Mouse (Mus musculus) heart, embryonic 11.5 days (tissue): Measurements from ENCODE around the gene Prpf3. TPM values are rescaled to one million over a fixed set of nuclear protein-coding genes. Genes with fewer than 3 reads are reported as not detected.

Experiments used
- ATAC-seq: fragments of 200-750 bp; cut with Nextera tagmentation; replicated peaks from 2 replicates; pipeline ENCODE4 v1.8.0; 2017; ENCODE audit warnings: moderate library complexity; ENCODE audit not compliant: insufficient number of reproducible peaks, low FRiP score, low TSS enrichment
- H3K27ac ChIP-seq: fragments of 300-500 bp; sonication (generic); 2 replicates; pipeline ENCODE4 v1.5.1; 2014; ENCODE audit warnings: mild to moderate bottlenecking, low read depth, low read length
- H3K27me3 ChIP-seq: fragments of 300-500 bp; sonication (generic); 2 replicates; pipeline ENCODE4 v1.6.1; 2014; ENCODE audit warnings: mild to moderate bottlenecking, low read length, mixed read lengths; ENCODE audit not compliant: control insufficient read depth, insufficient read depth
- H3K36me3 ChIP-seq: fragments of 300-500 bp; sonication (generic); 2 replicates; pipeline ENCODE4 v1.6.1; 2014; ENCODE audit warnings: mild to moderate bottlenecking, low read length, moderate library complexity, mixed read lengths; ENCODE audit not compliant: control insufficient read depth, insufficient read depth
- H3K4me1 ChIP-seq: fragments of 300-500 bp; sonication (generic); 2 replicates; pipeline ENCODE4 v1.6.1; 2014; ENCODE audit warnings: low read length; ENCODE audit not compliant: control insufficient read depth, insufficient read depth
- H3K4me2 ChIP-seq: fragments of 300-500 bp; sonication (generic); 2 replicates; pipeline ENCODE4 v1.6.1; 2014; ENCODE audit warnings: mild to moderate bottlenecking, moderate library complexity
- H3K4me3 ChIP-seq: fragments of 300-500 bp; sonication (generic); 2 replicates; pipeline ENCODE4 v1.5.1; 2014; ENCODE audit warnings: low read depth, low read length
- H3K9ac ChIP-seq: fragments of 300-500 bp; sonication (generic); 2 replicates; pipeline ENCODE4 v1.6.1; 2014; ENCODE audit warnings: mild to moderate bottlenecking, low read depth, low read length, moderate library complexity
- H3K9me3 ChIP-seq: fragments of 300-500 bp; sonication (generic); replicated peaks from 2 replicates; pipeline ENCODE4 v1.6.1; 2016; ENCODE audit warnings: low read length; ENCODE audit not compliant: control insufficient read depth
- WGBS: fragments of 180-500 bp; shearing (Covaris S2); extraction: QIAGEN DNeasy Blood & Tissue Kit; methylation state at CpG from one replicate; pipeline ENCODE4 v1.1.7; 2014; ENCODE audit not compliant: insufficient replicate concordance; 5-methylcytosine and 5-hydroxymethylcytosine counted together
- polyA plus RNA-seq: library from polyadenylated mRNA; unstranded; fragments of >200 nt; fragmentation: Nextera tagmentation; extraction: Ambion mirVana; gene quantifications from 2 replicates; pipeline ENCODE4 v1.2.1, GENCODE M21; 2014

The Prpf3 gene
- polyA plus RNA-seq, 1 experiment from 2014 or later, result 40.6 TPM

- H3K9me3 ChIP-seq, result no peaks in the 10 kb centered on the region
- no peak for ATAC-seq
- H3K9ac ChIP-seq, result peak overlapping the region; percentile 89
- WGBS, result 28% methylated on average over 7 of the region's 7 CpGs
- H3K4me2 ChIP-seq, result peak overlapping the region; percentile 74
- H3K4me3 ChIP-seq, result peak overlapping the region; percentile 88
- peaks cover 7% of the 10 kb centered on the region; the same call in 1 of the 2 replicates for H3K4me1 ChIP-seq
- H3K36me3 ChIP-seq, result peaks cover 14% of the 10 kb centered on the region
- no peaks in the 10 kb centered on the region for H3K27me3 ChIP-seq
- peak overlapping the region; percentile 42 for H3K27ac ChIP-seq
Measured at GRCm38 (mm10) chr3:95856115-95856514, 430 bp upstream of the Prpf3 start.

GRCm38 (mm10) chr3:95851317-95851716 is 4.4 kb downstream of the Prpf3 start:
- Histone ChIP-seq H3K4me2 (no peak overlapping the region), H3K27me3 (no peaks in the 10 kb centered on the region), H3K4me3 (no peak overlapping the region), H3K36me3 (peaks cover 42% of the 10 kb centered on the region), H3K9me3 (no peaks in the 10 kb centered on the region), H3K9ac (no peak overlapping the region), H3K27ac (no peak overlapping the region), H3K4me1 (peaks cover 11% of the 10 kb centered on the region; the same call in 1 of the 2 replicates)
- 86% methylated on average over 8 of the region's 8 CpGs for WGBS
- no peak for ATAC-seq

GRCm38 (mm10) chr3:95850611-95851010 is 5.1 kb downstream of the Prpf3 start:
- Histone ChIP-seq H3K4me2 (no peak overlapping the region), H3K9ac (no peak overlapping the region), H3K27me3 (no peaks in the 10 kb centered on the region), H3K9me3 (no peaks in the 10 kb centered on the region), H3K4me3 (no peak overlapping the region), H3K27ac (no peak overlapping the region), H3K4me1 (peaks cover 11% of the 10 kb centered on the region; the same call in 1 of the 2 replicates), H3K36me3 (peaks cover 48% of the 10 kb centered on the region)
- WGBS, result 44% methylated on average over 4 of the region's 4 CpGs
- ATAC-seq, result no peak; the same call in 1 of the 2 replicates

DNA sequence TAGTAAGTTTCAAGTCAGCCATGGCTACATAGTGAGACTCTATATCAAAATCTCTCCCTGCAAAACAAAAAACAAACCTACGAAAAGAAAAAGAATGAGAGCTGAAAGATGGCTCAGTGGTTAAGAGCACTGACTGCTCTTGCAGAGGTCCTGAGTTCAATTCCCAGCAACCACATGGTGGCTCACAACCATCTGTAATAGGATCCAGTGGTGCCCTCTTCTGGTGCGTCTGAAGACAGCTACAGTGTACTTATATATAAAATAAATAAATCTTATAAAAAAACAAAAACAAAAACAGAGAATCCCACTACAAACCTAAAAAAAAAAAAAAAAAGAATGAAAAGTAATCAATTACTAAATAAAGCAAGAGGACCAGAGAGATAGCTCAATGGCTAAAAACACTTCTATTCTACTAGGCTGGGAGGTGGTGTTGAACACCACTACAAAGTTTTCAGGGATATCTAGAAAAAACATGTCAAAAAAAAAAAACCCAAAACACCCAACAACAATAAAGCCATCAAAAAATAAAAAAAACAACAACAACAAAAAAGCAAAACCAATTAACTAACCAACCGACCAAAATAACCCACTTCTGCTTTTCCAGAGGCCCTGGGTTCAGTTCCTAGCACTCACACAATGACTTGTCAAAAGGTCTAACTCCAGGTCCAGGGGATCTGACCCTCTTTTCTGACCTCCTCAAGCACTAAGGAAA is 13.0 kb downstream of the Prpf3 start:
- WGBS, result 88% methylated on average over 3 of the region's 3 CpGs
- H3K9ac ChIP-seq, result no peak overlapping the region
- no peaks in the 10 kb centered on the region for H3K27me3 ChIP-seq
- H3K4me2 ChIP-seq, result no peak overlapping the region
- no peaks in the 10 kb centered on the region for H3K4me1 ChIP-seq
- H3K36me3 ChIP-seq, result peaks cover 49% of the 10 kb centered on the region
- no peak for ATAC-seq
- H3K9me3 ChIP-seq, result no peaks in the 10 kb centered on the region
- no peak overlapping the region for H3K27ac ChIP-seq
- H3K4me3 ChIP-seq, result no peak overlapping the region

GRCm38 (mm10) chr3:95839250-95839649 is 16.4 kb downstream of the Prpf3 start:
- no peak overlapping the region for H3K27ac ChIP-seq
- H3K9me3 ChIP-seq, result no peaks in the 10 kb centered on the region
- no peaks in the 10 kb centered on the region for H3K4me1 ChIP-seq
- 81% methylated on average over 2 of the region's 2 CpGs for WGBS
- peaks cover 40% of the 10 kb centered on the region for H3K36me3 ChIP-seq
- H3K4me3 ChIP-seq, result no peak overlapping the region
- no peak for ATAC-seq
- no peak overlapping the region for H3K9ac ChIP-seq
- no peak overlapping the region for H3K4me2 ChIP-seq
- H3K27me3 ChIP-seq, result no peaks in the 10 kb centered on the region

GRCm38 (mm10) chr3:95829053-95829452 is 26.6 kb downstream of the Prpf3 start:
- Histone ChIP-seq H3K4me1 (no peaks in the 10 kb centered on the region), H3K4me3 (no peak overlapping the region), H3K36me3 (peaks cover 40% of the 10 kb centered on the region), H3K27me3 (no peaks in the 10 kb centered on the region), H3K9ac (no peak overlapping the region), H3K4me2 (no peak overlapping the region), H3K27ac (no peak overlapping the region), H3K9me3 (no peaks in the 10 kb centered on the region)
- WGBS, result 94% methylated on average over 4 of the region's 4 CpGs
- no peak for ATAC-seq

GRCm38 (mm10) chr3:95826275-95826674 is 29.4 kb downstream of the Prpf3 start:
- H3K36me3 ChIP-seq, result peaks cover 20% of the 10 kb centered on the region; the same call in 1 of the 2 replicates
- no peak overlapping the region for H3K4me2 ChIP-seq
- no peaks in the 10 kb centered on the region for H3K27me3 ChIP-seq
- WGBS, result 76% methylated on average over 2 of the region's 2 CpGs
- H3K4me1 ChIP-seq, result no peaks in the 10 kb centered on the region
- no peak overlapping the region for H3K4me3 ChIP-seq
- no peak for ATAC-seq
- no peak overlapping the region for H3K27ac ChIP-seq
- H3K9ac ChIP-seq, result no peak overlapping the region
- H3K9me3 ChIP-seq, result no peaks in the 10 kb centered on the region

DNA sequence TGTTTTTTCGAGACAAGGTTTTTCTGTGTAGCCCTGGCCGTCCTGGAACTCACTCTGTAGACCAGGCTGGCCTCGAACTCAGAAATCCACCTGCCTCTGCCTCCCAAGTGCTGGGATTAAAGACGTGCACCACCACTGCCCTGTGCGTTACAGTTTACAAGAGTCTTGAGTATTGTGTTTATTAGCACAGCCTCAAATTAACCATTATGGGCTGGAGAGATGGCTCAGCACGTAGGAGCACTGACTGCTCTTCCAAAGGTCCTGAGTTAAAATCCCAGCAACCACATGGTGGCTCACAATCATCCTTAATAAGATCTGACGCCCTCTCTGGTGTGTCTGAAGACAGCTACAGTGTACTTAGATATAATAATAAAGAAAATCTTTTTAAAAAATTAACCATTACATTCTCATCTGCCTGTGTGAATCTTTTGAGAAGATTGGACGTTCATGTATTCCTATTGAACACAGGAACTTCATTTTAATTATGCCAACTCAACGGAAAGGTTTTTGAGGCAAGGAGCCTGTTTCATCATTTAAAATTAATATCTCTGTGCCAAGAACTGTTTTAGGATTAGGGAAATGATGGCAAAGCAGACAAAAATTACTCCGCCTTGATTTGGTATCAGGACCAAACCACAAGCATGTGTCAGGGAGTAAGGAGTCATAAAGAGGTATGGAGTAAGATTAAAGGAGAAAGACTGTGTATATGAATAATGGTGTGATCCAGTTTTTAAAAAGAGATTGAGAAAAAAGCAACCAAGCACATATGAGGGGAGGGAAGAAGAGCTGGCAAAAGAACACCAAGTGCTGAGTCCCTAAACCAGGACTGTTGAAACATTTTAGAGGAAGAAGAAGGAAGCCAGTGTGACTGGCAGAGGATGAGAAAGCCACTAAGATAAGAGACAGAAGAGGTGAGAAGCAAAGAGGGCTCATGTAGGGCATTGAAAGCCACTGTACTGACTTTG is 35.4 kb downstream of the Prpf3 start:
- 37% methylated on average over 10 of the region's 10 CpGs for WGBS
- H3K9ac ChIP-seq, result peak overlapping the region; percentile 85

More for the DNA sequence above, 35.4 kb downstream of the Prpf3 start:
- Histone ChIP-seq H3K27me3 (no peaks in the 10 kb centered on the region), H3K4me3 (peak overlapping the region; percentile 78), H3K4me1 (peaks cover 3% of the 10 kb centered on the region; the same call in 1 of the 2 replicates), H3K27ac (peak overlapping the region; percentile 100), H3K9me3 (no peaks in the 10 kb centered on the region), H3K36me3 (no peaks in the 10 kb centered on the region), H3K4me2 (peak overlapping the region; percentile 71)
- no peak for ATAC-seq
